ENCODE assay signal across 13 mouse cellular contexts in the genomic region with DNA sequence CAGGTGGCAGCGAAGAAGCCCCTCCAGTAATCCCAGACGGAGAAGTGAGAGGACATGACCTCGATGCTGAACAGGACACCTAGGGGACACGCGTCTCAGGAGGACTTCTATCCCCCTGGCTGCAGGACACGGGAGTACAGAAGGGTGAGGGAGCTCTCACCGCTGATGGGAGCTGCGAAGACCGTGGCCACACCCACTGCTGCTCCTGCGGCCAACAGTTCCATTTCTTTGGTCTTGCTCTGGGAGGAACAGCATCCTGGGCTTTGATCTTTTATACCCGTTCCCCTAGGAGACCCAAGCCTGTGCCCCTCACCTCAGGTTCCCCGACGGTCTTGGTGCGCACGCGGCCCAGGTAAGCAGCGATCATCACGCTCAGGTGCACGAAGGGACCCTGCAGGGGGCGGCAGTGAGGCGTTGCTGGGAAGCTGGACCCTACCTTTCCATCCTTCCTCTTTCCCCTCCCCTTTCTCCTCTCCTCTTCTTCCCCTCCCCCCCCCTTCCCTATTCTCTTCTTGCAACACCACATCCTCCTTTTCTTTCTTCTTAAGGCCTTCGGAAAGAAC. TPM values are rescaled to one million over a fixed set of nuclear protein-coding genes. Genes with fewer than 3 reads are reported as not detected.
A peak's percentile ranks its signal among the peaks of the same experiment; 100 is the strongest.
DNase-seq lines count a peak whose midpoint lies in the region; ATAC-seq and TF ChIP-seq lines count a peak whose summit lies in the region.
"Had no signal": no experiment of that assay in that cellular context is flagged by ENCODE, and none has a peak within 500 bp of the region (broad histone marks: within the 10 kb centered on the region; RNA-seq: fewer than 3 reads in every experiment).

No protein-coding gene starts in this region.

- no peak overlapping the region for H3K4me3 ChIP-seq in kidney, postnatal 0 days (replicated peaks; ENCODE audit: low read depth, low read length)
- H3K4me3 ChIP-seq in midbrain, postnatal 0 days (ENCODE audit: low read depth, low read length) = no peak overlapping the region
- no peak overlapping the region for H3K4me3 ChIP-seq in midbrain, embryonic 10.5 days
- H3K4me3 ChIP-seq in limb, embryonic 14.5 days (replicated peaks; ENCODE audit: low read length) = no peak overlapping the region
- H3K4me3 ChIP-seq: stomach, embryonic 15.5 days had no signal

- H3K9me3 ChIP-seq in kidney, postnatal 0 days (replicated peaks; ENCODE audit: low read length) = no peaks in the 10 kb centered on the region
- H3K9me3 ChIP-seq in midbrain, postnatal 0 days (ENCODE audit: low read length) = no peaks in the 10 kb centered on the region
- no peaks in the 10 kb centered on the region for H3K9me3 ChIP-seq in midbrain, embryonic 10.5 days (replicated peaks)
- no peaks in the 10 kb centered on the region for H3K9me3 ChIP-seq in limb, embryonic 14.5 days (ENCODE audit: control insufficient read depth, low read length)
- H3K9me3 ChIP-seq: stomach, embryonic 15.5 days had no signal

- H3K36me3 ChIP-seq in kidney, postnatal 0 days (ENCODE audit: insufficient read depth, low read length) = no peaks in the 10 kb centered on the region
- H3K36me3 ChIP-seq in midbrain, postnatal 0 days (ENCODE audit: insufficient read depth, low read length) = no peaks in the 10 kb centered on the region
- no peaks in the 10 kb centered on the region for H3K36me3 ChIP-seq in midbrain, embryonic 10.5 days
- H3K36me3 ChIP-seq in limb, embryonic 14.5 days (ENCODE audit: control insufficient read depth, insufficient read depth, low read length) = no peaks in the 10 kb centered on the region
- H3K36me3 ChIP-seq: stomach, embryonic 15.5 days had no signal

- H3K27ac ChIP-seq in kidney, postnatal 0 days = 0 out of 2 replicates have a peak overlapping the region, but pooled peaks have one; percentile 5
- H3K27ac ChIP-seq in midbrain, postnatal 0 days (ENCODE audit: low read depth, low read length) = no peak overlapping the region
- H3K27ac ChIP-seq in midbrain, embryonic 10.5 days (replicated peaks) = no peak overlapping the region
- H3K27ac ChIP-seq in limb, embryonic 14.5 days (replicated peaks; ENCODE audit: low read depth, low read length) = no peak overlapping the region
- H3K27ac ChIP-seq: stomach, embryonic 15.5 days had no signal

- 18% methylated on average over 22 of the region's 22 CpGs for WGBS in kidney, postnatal 0 days
- WGBS in midbrain, postnatal 0 days = 18% methylated on average over 22 of the region's 22 CpGs
- 17% methylated on average over 22 of the region's 22 CpGs for WGBS in midbrain, embryonic 10.5 days
- WGBS in limb, embryonic 14.5 days = 17% methylated on average over 22 of the region's 22 CpGs

- H3K9ac ChIP-seq in kidney, postnatal 0 days (ENCODE audit: low read depth, low read length) = no peak overlapping the region
- no peak overlapping the region for H3K9ac ChIP-seq in midbrain, postnatal 0 days (replicated peaks; ENCODE audit: low read length, poor library complexity, severe bottlenecking)
- H3K9ac ChIP-seq in limb, embryonic 14.5 days (ENCODE audit: low read depth, low read length, severe bottlenecking) = no peak overlapping the region
- H3K9ac ChIP-seq: stomach, embryonic 15.5 days had no signal

- peaks cover 5% of the 10 kb centered on the region; the same call in 1 of the 2 replicates for H3K4me1 ChIP-seq in kidney, postnatal 0 days (replicated peaks; ENCODE audit: insufficient read depth, low read length)
- no peaks in the 10 kb centered on the region for H3K4me1 ChIP-seq in midbrain, postnatal 0 days (ENCODE audit: insufficient read depth, low read length)
- H3K4me1 ChIP-seq in midbrain, embryonic 10.5 days = 0 out of 2 replicates have a peak, but pooled peaks cover 8% of the 10 kb centered on the region
- no peaks in the 10 kb centered on the region for H3K4me1 ChIP-seq in limb, embryonic 14.5 days (ENCODE audit: control insufficient read depth, insufficient read depth, low read length)
- H3K4me1 ChIP-seq: stomach, embryonic 15.5 days had no signal

- no peak for TF ChIP-seq POLR2A in limb, embryonic 14.5 days (IDR thresholded peaks at IDR 0.05; ENCODE audit: borderline replicate concordance, extremely low read depth, insufficient read depth, insufficient read length)

- TF ChIP-seq CTCF in kidney, postnatal 0 days (IDR thresholded peaks at IDR 0.05; ENCODE audit: low read depth) = peak; percentile 48
- peak; percentile 24 for TF ChIP-seq CTCF in midbrain, postnatal 0 days (IDR thresholded peaks at IDR 0.05)

- DNase-seq in CD4-positive, CD25-positive, alpha-beta regulatory T cell, adult 2 months (ENCODE audit: low read depth, low spot score) = peak; percentile 47
- no peak for DNase-seq in kidney, postnatal 0 days (ENCODE audit: low spot score)
- DNase-seq in kidney, postnatal 14 days = no peak
- DNase-seq in midbrain, postnatal 0 days (ENCODE audit: low spot score) = no peak
- no peak for DNase-seq in midbrain, embryonic 10.5 days (ENCODE audit: low spot score)
- DNase-seq in limb, embryonic 14.5 days (ENCODE audit: low spot score) = no peak
- DNase-seq in adrenal gland, postnatal 14 days = no peak
- DNase-seq: adrenal gland, adult 8-10 months; cerebellum, adult 11-12 months; heart, postnatal 10 days had no signal

- no peak overlapping the region for H3K4me2 ChIP-seq in kidney, postnatal 0 days (ENCODE audit: low read length)
- H3K4me2 ChIP-seq in midbrain, postnatal 0 days (ENCODE audit: low read depth, low read length, poor library complexity, severe bottlenecking) = no peak overlapping the region
- H3K4me2 ChIP-seq in limb, embryonic 14.5 days (replicated peaks; ENCODE audit: low read depth, low read length, severe bottlenecking) = 0 out of 2 replicates have a peak overlapping the region, but pooled peaks have one; percentile 10
- H3K4me2 ChIP-seq: stomach, embryonic 15.5 days had no signal

- H3K27me3 ChIP-seq in kidney, postnatal 0 days (ENCODE audit: insufficient read depth, low read length) = no peaks in the 10 kb centered on the region
- H3K27me3 ChIP-seq in midbrain, postnatal 0 days (ENCODE audit: insufficient read depth, low read length) = no peaks in the 10 kb centered on the region
- H3K27me3 ChIP-seq in midbrain, embryonic 10.5 days (ENCODE audit: low read depth, poor library complexity, severe bottlenecking) = peaks cover 14% of the 10 kb centered on the region
- H3K27me3 ChIP-seq in limb, embryonic 14.5 days (ENCODE audit: control insufficient read depth, insufficient read depth, low read length) = no peaks in the 10 kb centered on the region
- H3K27me3 ChIP-seq: stomach, embryonic 15.5 days had no signal

- ATAC-seq in CD4-positive, CD25-positive, alpha-beta regulatory T cell, adult 4 months = no peak
- no peak for ATAC-seq in kidney, postnatal 0 days (replicated peaks; ENCODE audit: low FRiP score, low read depth)
- ATAC-seq in midbrain, postnatal 0 days (ENCODE audit: low FRiP score) = no peak
- no peak for ATAC-seq in limb, embryonic 14.5 days (ENCODE audit: low FRiP score, low read depth)

RNA-seq across cellular contexts. Expression of a gene that starts 4.3 kb away (rescaled TPM):
- not detected for polyA plus RNA-seq in CD4-positive, CD25-positive, alpha-beta regulatory T cell, adult 4 months (2017; shearing (Covaris generic))
- polyA plus RNA-seq in kidney, postnatal 0 days (2015; fragmentation: Nextera tagmentation; extraction: Ambion mirVana) = 155 and 161 TPM in 2 replicates
- not detected in 2 replicates for total RNA-seq in midbrain, postnatal 0 days (2014; rRNA removed)
- polyA plus RNA-seq in midbrain, postnatal 0 days (2015; fragmentation: Nextera tagmentation; extraction: Ambion mirVana) = 0.27 and 0.43 TPM in 2 replicates
- not detected in 2 replicates for polyA plus RNA-seq in midbrain, embryonic 10.5 days (2016; fragmentation: Nextera tagmentation; extraction: Ambion mirVana)
- 0.21 TPM in 1 of 2 replicates, not detected in the other for polyA plus RNA-seq in limb, embryonic 14.5 days (2012; rRNA removed)
- polyA plus RNA-seq in limb, embryonic 14.5 days (2014; fragmentation: Nextera tagmentation; extraction: Ambion mirVana) = 0.51 TPM in 1 of 2 replicates, not detected in the other
- not detected in 2 replicates for total RNA-seq in adrenal gland, postnatal 14 days (2021)
- total RNA-seq: adrenal gland, adult 8-10 months; left cerebral cortex, postnatal 25 days had no signal
- polyA plus RNA-seq: stomach, embryonic 15.5 days had no signal

RNA-seq across cellular contexts. Expression of a gene that starts 9.1 kb away (rescaled TPM):
- polyA plus RNA-seq in CD4-positive, CD25-positive, alpha-beta regulatory T cell, adult 4 months (2017; shearing (Covaris generic)) = not detected
- polyA plus RNA-seq in kidney, postnatal 0 days (2015; fragmentation: Nextera tagmentation; extraction: Ambion mirVana) = 0.29 and 0.41 TPM in 2 replicates
- total RNA-seq in midbrain, postnatal 0 days (2014; rRNA removed) = 0.05 TPM in 1 of 2 replicates, not detected in the other
- 0.10 and 0.12 TPM in 2 replicates for polyA plus RNA-seq in midbrain, postnatal 0 days (2015; fragmentation: Nextera tagmentation; extraction: Ambion mirVana)
- not detected in 2 replicates for polyA plus RNA-seq in midbrain, embryonic 10.5 days (2016; fragmentation: Nextera tagmentation; extraction: Ambion mirVana)
- polyA plus RNA-seq in limb, embryonic 14.5 days (2012; rRNA removed) = 3.0 and 3.2 TPM in 2 replicates
- 0.43 and 1.3 TPM in 2 replicates for polyA plus RNA-seq in limb, embryonic 14.5 days (2014; fragmentation: Nextera tagmentation; extraction: Ambion mirVana)
- 0.19 and 1.5 TPM in 2 replicates for total RNA-seq in adrenal gland, postnatal 14 days (2021)

RNA-seq across cellular contexts. Expression of a gene that starts 13.0 kb away (rescaled TPM):
- polyA plus RNA-seq in CD4-positive, CD25-positive, alpha-beta regulatory T cell, adult 4 months (2017; shearing (Covaris generic)) = not detected
- 57.7 and 58.1 TPM in 2 replicates for polyA plus RNA-seq in kidney, postnatal 0 days (2015; fragmentation: Nextera tagmentation; extraction: Ambion mirVana)
- not detected in 2 replicates for total RNA-seq in midbrain, postnatal 0 days (2014; rRNA removed)
- polyA plus RNA-seq in midbrain, postnatal 0 days (2015; fragmentation: Nextera tagmentation; extraction: Ambion mirVana) = 0.07 and 0.12 TPM in 2 replicates
- polyA plus RNA-seq in midbrain, embryonic 10.5 days (2016; fragmentation: Nextera tagmentation; extraction: Ambion mirVana) = not detected in 2 replicates
- 0.75 and 1.3 TPM in 2 replicates for polyA plus RNA-seq in limb, embryonic 14.5 days (2012; rRNA removed)
- 0.36 and 0.61 TPM in 2 replicates for polyA plus RNA-seq in limb, embryonic 14.5 days (2014; fragmentation: Nextera tagmentation; extraction: Ambion mirVana)
- not detected in 2 replicates for total RNA-seq in adrenal gland, postnatal 14 days (2021)
- total RNA-seq: adrenal gland, adult 8-10 months; heart, postnatal 10 days; left cerebral cortex, postnatal 25 days had no signal

RNA-seq across cellular contexts. Expression of a gene that starts 24.4 kb away (rescaled TPM):
- polyA plus RNA-seq in CD4-positive, CD25-positive, alpha-beta regulatory T cell, adult 4 months (2017; shearing (Covaris generic)) = not detected
- polyA plus RNA-seq in kidney, postnatal 0 days (2015; fragmentation: Nextera tagmentation; extraction: Ambion mirVana) = 0.41 and 0.47 TPM in 2 replicates
- 1.9 and 4.5 TPM in 2 replicates for total RNA-seq in midbrain, postnatal 0 days (2014; rRNA removed)
- polyA plus RNA-seq in midbrain, postnatal 0 days (2015; fragmentation: Nextera tagmentation; extraction: Ambion mirVana) = 0.52 and 0.76 TPM in 2 replicates
- not detected in 2 replicates for polyA plus RNA-seq in midbrain, embryonic 10.5 days (2016; fragmentation: Nextera tagmentation; extraction: Ambion mirVana)
- polyA plus RNA-seq in limb, embryonic 14.5 days (2012; rRNA removed) = not detected in 2 replicates
- not detected in 2 replicates for polyA plus RNA-seq in limb, embryonic 14.5 days (2014; fragmentation: Nextera tagmentation; extraction: Ambion mirVana)
- not detected in 2 replicates for total RNA-seq in adrenal gland, postnatal 14 days (2021)
- total RNA-seq: heart, postnatal 10 days had no signal
- polyA plus RNA-seq: stomach, embryonic 15.5 days had no signal

RNA-seq across cellular contexts. Expression of a gene that starts 32.9 kb away (rescaled TPM):
- polyA plus RNA-seq in CD4-positive, CD25-positive, alpha-beta regulatory T cell, adult 4 months (2017; shearing (Covaris generic)) = 10 to 100 TPM; 14.2 to 21.5 TPM
- polyA plus RNA-seq in kidney, postnatal 0 days (2015; fragmentation: Nextera tagmentation; extraction: Ambion mirVana) = 24.6 and 26.4 TPM in 2 replicates
- 31.0 and 34.4 TPM in 2 replicates for total RNA-seq in midbrain, postnatal 0 days (2014; rRNA removed)
- polyA plus RNA-seq in midbrain, postnatal 0 days (2015; fragmentation: Nextera tagmentation; extraction: Ambion mirVana) = 30.1 and 30.8 TPM in 2 replicates
- 55.1 and 61.5 TPM in 2 replicates for polyA plus RNA-seq in midbrain, embryonic 10.5 days (2016; fragmentation: Nextera tagmentation; extraction: Ambion mirVana)
- polyA plus RNA-seq in limb, embryonic 14.5 days (2012; rRNA removed) = 48.5 and 55.0 TPM in 2 replicates
- polyA plus RNA-seq in limb, embryonic 14.5 days (2014; fragmentation: Nextera tagmentation; extraction: Ambion mirVana) = 29.0 and 30.5 TPM in 2 replicates
- 17.0 and 19.4 TPM in 2 replicates for total RNA-seq in adrenal gland, postnatal 14 days (2021)

Comparison
In these comparisons a context has a peak if more than half of its experiments do, and no peak if none do; other contexts are left out.
1. RNA of a gene that starts 4.3 kb away (polyA plus RNA-seq): 155 to 161 TPM in kidney, postnatal 0 days; 0.27 to 0.43 TPM in midbrain, postnatal 0 days, 0.21 to 0.51 TPM in limb, embryonic 14.5 days, not detected in CD4-positive, CD25-positive, alpha-beta regulatory T cell, adult 4 months and not detected in midbrain, embryonic 10.5 days; every median in the first group is over 100 times any median in the second.
2. RNA of a gene that starts 13.0 kb away (polyA plus RNA-seq): 57.7 to 58.1 TPM in kidney, postnatal 0 days; 0.36 to 1.3 TPM in limb, embryonic 14.5 days, 0.07 to 0.12 TPM in midbrain, postnatal 0 days, not detected in CD4-positive, CD25-positive, alpha-beta regulatory T cell, adult 4 months and not detected in midbrain, embryonic 10.5 days; every median in the first group is over 10 times any median in the second.